Mouse (Mus musculus) midbrain, embryonic 15.5 days (tissue): ENCODE results near the gene Dkkl1. TPM values are rescaled to one million over a fixed set of nuclear protein-coding genes. Genes with fewer than 3 reads are reported as not detected.

Experiments
- ATAC-seq: fragments of 200-750 bp; cut with Nextera tagmentation; replicated peaks from 2 replicates; pipeline ENCODE4 v1.8.0; 2017; ENCODE audit warnings: moderate TSS enrichment
- H3K27ac ChIP-seq: fragments of 300-500 bp; sonication (generic); 2 replicates; pipeline ENCODE4 v1.5.1; 2015; ENCODE audit warnings: mild to moderate bottlenecking, inconsistent platforms
- H3K27me3 ChIP-seq: fragments of 300-500 bp; sonication (generic); replicated peaks from 2 replicates; pipeline ENCODE4 v1.6.1; 2015; ENCODE audit warnings: inconsistent platforms
- H3K36me3 ChIP-seq: fragments of 300-500 bp; sonication (generic); replicated peaks from 2 replicates; pipeline ENCODE4 v1.6.1; 2015; ENCODE audit warnings: inconsistent platforms
- H3K4me1 ChIP-seq: fragments of 300-500 bp; sonication (generic); 2 replicates; pipeline ENCODE4 v1.6.1; 2015; ENCODE audit warnings: inconsistent platforms
- H3K4me2 ChIP-seq: fragments of 300-500 bp; sonication (generic); 2 replicates; pipeline ENCODE4 v1.6.1; 2015; ENCODE audit warnings: inconsistent platforms, mild to moderate bottlenecking, moderate library complexity
- H3K4me3 ChIP-seq: fragments of 300-500 bp; sonication (generic); 2 replicates; pipeline ENCODE4 v1.5.1; 2015; ENCODE audit warnings: mild to moderate bottlenecking, inconsistent platforms
- H3K9ac ChIP-seq: fragments of 300-500 bp; sonication (generic); 2 replicates; pipeline ENCODE4 v1.6.1; 2015; ENCODE audit warnings: mild to moderate bottlenecking, inconsistent platforms
- H3K9me3 ChIP-seq: fragments of 300-500 bp; sonication (generic); 2 replicates; pipeline ENCODE4 v1.6.1; 2016; ENCODE audit warnings: inconsistent platforms
- WGBS: fragments of 180-500 bp; shearing (Covaris S2); methylation state at CpG from one replicate; pipeline ENCODE4 v1.1.7; 2015; ENCODE audit warnings: mixed read lengths; 5-methylcytosine and 5-hydroxymethylcytosine counted together
- polyA plus RNA-seq: library from polyadenylated mRNA; unstranded; fragments of >200 nt; fragmentation: Nextera tagmentation; extraction: Ambion mirVana; gene quantifications from 2 replicates; pipeline ENCODE4 v1.2.1, GENCODE M21; 2015

The Dkkl1 gene
- polyA plus RNA-seq, 1 experiment from 2014 or later, result 5.8 TPM

GRCm38 (mm10) chr7:45196994-45197393, 15.0 kb downstream of the Dkkl1 start:
- no peaks in the 10 kb centered on the region for H3K36me3 ChIP-seq
- H3K9ac ChIP-seq, result no peak overlapping the region
- H3K27ac ChIP-seq, result no peak overlapping the region
- ATAC-seq, result no peak
- H3K4me2 ChIP-seq, result no peak overlapping the region
- H3K4me3 ChIP-seq, result no peak overlapping the region
- no peaks in the 10 kb centered on the region for H3K9me3 ChIP-seq
- no peaks in the 10 kb centered on the region for H3K27me3 ChIP-seq
- H3K4me1 ChIP-seq, result peaks cover 11% of the 10 kb centered on the region; the same call in 1 of the 2 replicates
- WGBS, result 71% methylated on average over 5 of the region's 5 CpGs

DNA sequence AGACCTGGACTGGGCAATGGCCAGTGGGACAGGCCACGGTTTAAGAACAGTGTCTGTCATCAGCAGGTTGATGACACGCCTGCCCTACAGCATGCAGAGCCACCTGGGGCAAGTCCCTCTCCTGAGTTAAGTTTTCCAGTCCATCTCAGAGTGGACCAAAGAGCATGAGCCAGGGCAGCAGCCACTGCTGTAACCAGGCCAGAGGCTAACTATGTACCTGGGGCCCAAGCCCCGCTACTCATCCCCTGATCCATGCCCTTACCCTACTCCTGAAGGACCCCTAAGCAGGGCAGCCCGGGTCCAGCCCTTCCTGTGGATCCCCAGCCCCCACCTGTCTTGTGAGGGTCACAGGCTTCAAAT, 15.8 kb downstream of the Dkkl1 start:
- peaks cover 11% of the 10 kb centered on the region; the same call in 1 of the 2 replicates for H3K4me1 ChIP-seq
- no peaks in the 10 kb centered on the region; the same call in 1 of the 2 replicates for H3K27me3 ChIP-seq
- no peak overlapping the region for H3K4me2 ChIP-seq
- H3K27ac ChIP-seq, result no peak overlapping the region
- H3K36me3 ChIP-seq, result no peaks in the 10 kb centered on the region
- H3K9ac ChIP-seq, result no peak overlapping the region
- no peak overlapping the region for H3K4me3 ChIP-seq
- ATAC-seq, result no peak
- WGBS, result 82% methylated on average over 4 of the region's 4 CpGs
- no peaks in the 10 kb centered on the region for H3K9me3 ChIP-seq

DNA sequence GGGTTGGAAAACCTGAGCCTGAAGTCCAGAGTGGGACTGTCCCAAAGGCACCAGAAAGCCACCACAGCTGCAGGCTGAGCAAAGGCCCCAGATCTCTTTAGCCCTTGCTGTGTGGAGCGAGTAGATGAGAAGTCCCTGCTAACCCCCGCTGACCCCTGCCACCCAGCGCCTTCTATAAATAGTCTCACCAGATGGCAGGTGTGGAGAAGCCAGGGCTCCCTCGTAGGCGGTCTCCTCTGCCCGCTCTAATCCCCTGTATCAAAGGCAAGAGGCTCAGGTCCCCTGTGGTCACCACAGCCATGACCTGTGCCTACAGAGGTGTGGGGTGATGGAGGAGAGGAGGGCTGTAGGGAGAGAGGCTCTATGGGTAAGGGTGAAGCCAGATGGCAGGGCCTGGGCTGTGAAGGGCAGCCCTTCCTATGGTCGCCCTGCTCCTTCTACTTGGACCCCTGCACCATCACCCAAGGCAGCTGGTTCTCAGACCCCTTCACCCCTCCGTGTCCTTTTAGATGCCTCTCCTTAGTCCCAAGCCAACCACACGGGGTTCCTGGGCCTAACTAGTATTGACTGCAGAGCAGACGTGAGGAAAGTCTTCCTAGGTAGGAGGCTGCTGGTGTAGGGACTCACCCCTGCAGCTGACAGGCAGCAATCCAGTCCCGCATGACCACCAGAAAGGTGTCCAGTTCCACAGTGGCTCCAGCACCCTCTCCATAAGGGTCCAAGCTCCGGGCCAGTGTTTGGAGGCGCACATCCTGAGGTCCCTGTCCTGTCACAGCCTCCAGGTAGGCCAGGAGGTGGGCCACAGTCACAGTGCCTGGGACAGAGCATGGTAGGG, 16.4 kb downstream of the Dkkl1 start:
- H3K9ac ChIP-seq, result no peak overlapping the region
- H3K9me3 ChIP-seq, result no peaks in the 10 kb centered on the region
- H3K4me2 ChIP-seq, result no peak overlapping the region
- no peak overlapping the region for H3K27ac ChIP-seq
- peaks cover 11% of the 10 kb centered on the region; the same call in 1 of the 2 replicates for H3K4me1 ChIP-seq
- H3K36me3 ChIP-seq, result no peaks in the 10 kb centered on the region
- no peaks in the 10 kb centered on the region; the same call in 1 of the 2 replicates for H3K27me3 ChIP-seq
- ATAC-seq, result no peak
- H3K4me3 ChIP-seq, result no peak overlapping the region
- WGBS, result 61% methylated on average over 13 of the region's 13 CpGs

- no peak overlapping the region for H3K4me3 ChIP-seq
- no peak overlapping the region for H3K9ac ChIP-seq
- no peak for ATAC-seq
- no peaks in the 10 kb centered on the region for H3K36me3 ChIP-seq
- peaks cover 11% of the 10 kb centered on the region; the same call in 1 of the 2 replicates for H3K4me1 ChIP-seq
- H3K9me3 ChIP-seq, result no peaks in the 10 kb centered on the region
- no peaks in the 10 kb centered on the region; the same call in 1 of the 2 replicates for H3K27me3 ChIP-seq
- WGBS, result 70% methylated on average over 17 of the region's 17 CpGs
- no peak overlapping the region for H3K4me2 ChIP-seq
- no peak overlapping the region for H3K27ac ChIP-seq
Measured at GRCm38 (mm10) chr7:45193871-45194785, 17.8 kb downstream of the Dkkl1 start.

DNA sequence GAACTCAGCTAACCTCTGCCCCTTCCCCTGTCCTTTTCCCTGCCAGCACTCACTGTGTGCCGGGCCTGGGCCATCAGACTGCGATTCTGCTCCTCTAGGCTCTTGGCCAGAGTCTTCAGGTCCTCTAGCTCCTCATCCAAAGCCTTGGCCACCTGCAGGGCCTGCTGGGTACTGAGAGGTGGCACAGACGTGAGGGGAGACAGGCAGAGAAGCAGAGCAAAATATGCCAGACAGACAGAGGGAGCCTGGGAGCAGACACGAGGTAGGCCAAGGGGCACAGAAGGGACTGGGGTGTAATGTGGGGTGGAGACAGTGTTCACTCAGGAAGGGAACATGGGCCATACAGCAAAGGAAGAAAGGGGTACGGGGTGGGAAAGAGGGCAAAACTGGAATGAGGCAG, 18.5 kb downstream of the Dkkl1 start:
- Histone ChIP-seq H3K9ac (no peak overlapping the region), H3K36me3 (no peaks in the 10 kb centered on the region), H3K4me3 (no peak overlapping the region), H3K4me2 (no peak overlapping the region), H3K4me1 (peaks cover 8% of the 10 kb centered on the region; the same call in 1 of the 2 replicates), H3K9me3 (no peaks in the 10 kb centered on the region), H3K27ac (no peak overlapping the region), H3K27me3 (no peaks in the 10 kb centered on the region; the same call in 1 of the 2 replicates)
- WGBS, result 66% methylated on average over 5 of the region's 5 CpGs
- no peak for ATAC-seq

GRCm38 (mm10) chr7:45192585-45193310, 19.2 kb downstream of the Dkkl1 start:
- no peak for ATAC-seq
- Histone ChIP-seq H3K4me3 (no peak overlapping the region), H3K9me3 (no peaks in the 10 kb centered on the region), H3K27ac (no peak overlapping the region), H3K36me3 (no peaks in the 10 kb centered on the region), H3K4me2 (no peak overlapping the region), H3K4me1 (peaks cover 1% of the 10 kb centered on the region; the same call in 1 of the 2 replicates), H3K27me3 (no peaks in the 10 kb centered on the region; the same call in 1 of the 2 replicates), H3K9ac (no peak overlapping the region)
- WGBS, result 83% methylated on average over 7 of the region's 7 CpGs

DNA sequence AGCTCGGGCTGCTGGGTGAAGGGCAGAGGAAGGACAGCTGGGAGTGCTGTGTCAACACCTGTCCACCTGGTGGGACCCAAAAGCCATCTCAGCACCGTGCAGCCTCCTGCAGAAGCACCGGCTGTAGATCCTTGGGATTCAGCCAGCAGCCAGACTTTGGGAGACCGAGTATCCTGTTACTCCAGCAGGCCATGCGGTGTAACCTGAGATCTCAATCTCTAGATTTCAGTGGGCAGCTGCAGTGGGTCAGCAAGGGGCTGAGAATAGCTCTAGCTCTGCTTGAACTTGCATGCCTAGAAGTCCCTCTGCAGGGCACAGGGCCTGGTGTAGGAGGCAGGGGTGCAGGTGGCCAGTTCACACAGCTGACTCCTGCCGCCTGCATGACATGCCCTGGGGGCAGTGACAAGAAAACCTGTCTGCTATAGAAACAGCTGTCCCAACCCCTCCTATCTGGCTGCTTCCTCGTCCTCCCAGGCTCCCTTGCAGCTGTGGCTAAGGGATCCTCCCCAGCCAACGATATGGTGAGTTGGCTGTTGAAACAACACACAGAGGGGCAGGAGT, 20.1 kb downstream of the Dkkl1 start:
- H3K27ac ChIP-seq, result no peak overlapping the region
- no peak for ATAC-seq
- no peaks in the 10 kb centered on the region for H3K9me3 ChIP-seq
- no peaks in the 10 kb centered on the region for H3K4me1 ChIP-seq
- no peak overlapping the region for H3K9ac ChIP-seq
- H3K27me3 ChIP-seq, result no peaks in the 10 kb centered on the region; the same call in 1 of the 2 replicates
- no peak overlapping the region for H3K4me2 ChIP-seq
- no peak overlapping the region for H3K4me3 ChIP-seq
- WGBS, result 24% methylated on average over 8 of the region's 8 CpGs
- H3K36me3 ChIP-seq, result no peaks in the 10 kb centered on the region

DNA sequence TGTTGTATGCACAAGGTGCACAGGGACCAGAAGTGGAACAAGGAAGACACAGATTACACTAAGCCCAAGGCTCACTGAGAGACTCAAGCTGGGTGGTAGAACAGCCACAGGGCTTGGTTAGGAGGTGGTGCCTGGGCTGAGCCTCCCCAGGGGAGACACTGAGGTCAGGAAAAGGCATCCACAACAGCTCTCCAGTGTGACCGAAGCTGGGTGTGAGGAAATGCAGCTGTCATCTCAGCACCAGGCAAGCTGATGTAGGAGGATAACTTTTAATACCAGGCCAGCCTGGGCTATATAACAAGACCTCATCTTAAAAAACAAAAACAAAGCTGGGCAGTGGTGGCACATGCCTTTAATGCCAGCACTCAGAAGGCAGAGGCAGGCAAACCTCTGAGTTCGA, 20.8 kb downstream of the Dkkl1 start:
- no peak overlapping the region for H3K9ac ChIP-seq
- no peak overlapping the region for H3K4me2 ChIP-seq
- no peak overlapping the region for H3K27ac ChIP-seq
- H3K4me3 ChIP-seq, result no peak overlapping the region
- no peak for ATAC-seq
- H3K36me3 ChIP-seq, result no peaks in the 10 kb centered on the region
- H3K27me3 ChIP-seq, result no peaks in the 10 kb centered on the region; the same call in 1 of the 2 replicates
- no peaks in the 10 kb centered on the region for H3K4me1 ChIP-seq
- 83% methylated on average over 2 of the region's 2 CpGs for WGBS
- no peaks in the 10 kb centered on the region for H3K9me3 ChIP-seq

GRCm38 (mm10) chr7:45190186-45190585, 21.8 kb downstream of the Dkkl1 start:
- no peaks in the 10 kb centered on the region for H3K9me3 ChIP-seq
- H3K4me1 ChIP-seq, result no peaks in the 10 kb centered on the region
- no peak overlapping the region for H3K4me3 ChIP-seq
- no peak overlapping the region for H3K27ac ChIP-seq
- no peaks in the 10 kb centered on the region for H3K36me3 ChIP-seq
- WGBS, result 92% methylated on average over 6 of the region's 6 CpGs
- peaks cover 6% of the 10 kb centered on the region for H3K27me3 ChIP-seq
- no peak overlapping the region for H3K4me2 ChIP-seq
- ATAC-seq, result no peak
- no peak overlapping the region for H3K9ac ChIP-seq

DNA sequence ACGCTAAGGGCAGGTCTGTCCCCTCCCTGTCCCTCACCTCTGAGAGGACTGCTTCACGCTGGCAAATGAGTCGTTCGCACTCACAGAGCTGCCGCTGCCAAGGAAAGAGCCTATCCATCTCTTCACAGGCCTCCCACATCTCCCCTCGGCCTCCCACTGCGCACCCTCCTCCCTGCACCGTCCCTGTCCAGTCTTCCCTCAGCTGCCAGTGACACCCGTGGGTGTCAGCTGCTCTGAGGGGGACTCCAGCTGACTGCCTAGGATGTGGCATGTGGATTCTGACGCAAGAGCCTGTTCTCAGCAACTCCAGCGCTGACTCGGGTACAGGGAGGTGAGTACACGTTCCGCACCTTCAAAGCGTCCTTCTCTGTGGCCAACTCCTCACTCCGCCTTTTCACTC, 22.3 kb downstream of the Dkkl1 start:
- H3K27ac ChIP-seq, result no peak overlapping the region
- no peaks in the 10 kb centered on the region for H3K36me3 ChIP-seq
- H3K4me2 ChIP-seq, result no peak overlapping the region
- no peak for ATAC-seq
- WGBS, result 62% methylated on average over 16 of the region's 16 CpGs
- peaks cover 11% of the 10 kb centered on the region for H3K27me3 ChIP-seq
- peaks cover 4% of the 10 kb centered on the region; the same call in 1 of the 2 replicates for H3K4me1 ChIP-seq
- H3K9ac ChIP-seq, result no peak overlapping the region
- H3K4me3 ChIP-seq, result no peak overlapping the region
- H3K9me3 ChIP-seq, result no peaks in the 10 kb centered on the region

DNA sequence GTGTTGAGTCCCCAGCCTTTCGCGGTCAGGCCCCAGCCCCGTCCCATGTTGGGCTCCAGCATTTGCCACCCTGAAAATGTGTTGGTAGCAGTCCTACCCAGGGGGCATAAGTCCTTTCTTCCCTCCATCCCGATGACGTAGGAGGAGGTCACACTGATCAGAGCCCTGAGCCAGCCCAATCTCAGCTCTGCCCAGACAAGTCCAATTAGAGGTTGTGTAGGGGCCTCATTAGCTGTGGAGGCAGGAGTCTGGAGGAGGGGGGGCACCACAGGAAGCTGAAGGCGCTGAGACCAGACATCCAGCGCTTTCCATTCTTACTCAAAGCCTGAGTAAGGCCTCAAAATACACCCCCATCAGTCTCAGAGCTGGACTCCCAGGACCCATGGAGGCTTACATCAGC, 26.0 kb downstream of the Dkkl1 start:
- no peak for ATAC-seq
- Histone ChIP-seq H3K36me3 (no peaks in the 10 kb centered on the region), H3K27me3 (peaks cover 48% of the 10 kb centered on the region), H3K9ac (no peak overlapping the region), H3K4me1 (peaks cover 23% of the 10 kb centered on the region), H3K4me2 (no peak overlapping the region), H3K27ac (no peak overlapping the region), H3K4me3 (no peak overlapping the region), H3K9me3 (no peaks in the 10 kb centered on the region)
- WGBS, result 59% methylated on average over 7 of the region's 7 CpGs
